Mouse (Mus musculus): ENCODE data around the gene Mrps12. TPM values are rescaled to one million over a fixed set of nuclear protein-coding genes. Genes with fewer than 3 reads are reported as not detected.
A peak's percentile ranks its signal among the peaks of the same experiment; 100 is the strongest.

The Mrps12 gene
- polyA plus RNA-seq (2015; fragmentation: Nextera tagmentation; extraction: Ambion mirVana), result 141 and 143 TPM in 2 replicates

DNA sequence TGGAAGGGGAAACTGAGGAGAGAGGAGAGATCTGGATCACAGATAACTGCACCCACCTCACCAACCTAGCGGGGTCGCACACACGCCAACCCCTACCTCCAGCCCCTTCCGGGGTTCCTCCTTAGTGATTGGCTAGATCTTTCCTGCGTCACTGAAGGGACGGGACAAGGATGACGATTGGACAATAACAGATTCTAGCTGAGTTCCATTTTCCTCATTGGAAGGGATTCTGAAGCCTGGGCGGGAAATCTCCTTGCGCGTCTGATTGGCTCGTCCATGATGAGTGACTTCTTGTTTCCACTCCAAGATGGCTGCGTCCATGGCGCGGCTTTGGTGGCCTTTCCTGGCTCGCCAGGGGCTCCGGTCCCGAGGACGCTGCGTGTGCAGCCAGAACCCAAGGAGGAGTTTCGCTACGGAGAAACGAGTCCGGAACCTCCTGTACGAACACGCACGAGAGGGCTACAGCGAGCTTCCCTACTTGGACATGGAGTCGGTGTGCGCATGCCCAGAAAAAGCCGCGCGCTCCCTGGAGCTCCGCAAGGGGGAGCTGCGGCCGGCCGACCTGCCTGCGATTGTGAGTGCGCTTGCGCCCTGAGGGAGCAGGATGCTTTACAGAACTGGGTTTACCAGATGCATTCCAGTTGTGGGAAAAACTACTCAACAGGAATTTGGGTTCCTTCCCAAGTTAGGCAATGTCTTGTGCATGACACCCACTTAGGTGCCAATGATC is at the start of gene Mrps12, which contains the start of gene Sars2:
Mrps12 (minus strand) TSS at position 112 of the 730 bp plus-strand sequence.
Sars2 (plus strand) TSS at position 284 of the 730 bp plus-strand sequence.
- WGBS, result under 1% methylated on average over 39 of the region's 39 CpGs
- H3K27ac ChIP-seq (ENCODE audit: low read length), result peak within 1 kb of the TSS; percentile 76

DNA sequence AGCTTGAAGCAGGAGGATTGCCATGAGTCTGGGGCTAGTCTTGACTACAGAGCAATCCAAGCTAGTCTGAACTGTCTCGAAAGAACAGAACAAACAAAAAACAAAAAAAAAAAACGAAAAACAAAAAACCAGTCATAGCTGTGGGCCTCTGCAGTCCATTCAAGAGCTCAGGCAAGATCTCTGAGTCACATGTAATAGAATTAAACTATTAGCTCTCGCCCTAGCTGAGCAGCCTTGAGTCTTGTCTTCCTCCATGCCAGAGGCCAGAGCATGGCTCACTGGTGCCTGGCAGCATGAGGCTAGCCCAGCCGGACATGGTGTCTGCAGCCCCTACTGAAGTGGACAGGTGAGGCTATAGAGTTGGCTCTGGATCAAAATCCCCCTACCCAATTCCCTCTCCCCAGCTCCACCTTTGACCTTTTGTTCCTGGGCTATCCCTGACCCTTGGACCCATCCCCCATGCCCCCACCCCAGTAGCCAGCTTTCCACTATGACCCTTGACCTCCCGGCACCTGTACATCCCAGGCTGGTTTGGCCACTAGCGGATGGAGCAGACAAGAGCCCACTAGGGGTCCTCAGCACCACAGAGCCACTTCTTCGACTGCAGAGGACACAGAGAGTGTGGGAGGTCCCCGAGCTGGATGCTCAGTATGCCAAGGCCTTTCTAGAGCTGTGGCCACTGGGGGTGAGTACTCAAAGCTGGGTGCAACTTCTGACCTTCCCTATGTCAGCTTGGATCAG is 48.6 kb upstream of the Mrps12 start:
- H3K4me3 ChIP-seq (ENCODE audit: low read length), result no peak overlapping the region
- H3K27me3 ChIP-seq (ENCODE audit: insufficient read depth, low read length), result no peaks in the 10 kb centered on the region
- H3K4me1 ChIP-seq (ENCODE audit: insufficient read depth, low read length), result peaks cover 8% of the 10 kb centered on the region
- H3K36me3 ChIP-seq (ENCODE audit: insufficient read depth, low read length), result peaks cover 5% of the 10 kb centered on the region; the same call in 1 of the 2 replicates
- H3K9ac ChIP-seq (replicated peaks; ENCODE audit: low read length), result no peak overlapping the region
- H3K27ac ChIP-seq (ENCODE audit: low read length), result 0 out of 2 replicates have a peak overlapping the region, but pooled peaks have one; percentile 11
- peak; percentile 52; the same call in 1 of the 2 replicates for ATAC-seq (ENCODE audit: low FRiP score, low TSS enrichment)
- no peaks in the 10 kb centered on the region for H3K9me3 ChIP-seq (ENCODE audit: low read length)
- no peak overlapping the region for H3K4me2 ChIP-seq (replicated peaks; ENCODE audit: low read depth, low read length)
- 55% methylated on average over 8 of the region's 8 CpGs for WGBS

More for the DNA sequence above, at the start of gene Mrps12, which contains the start of gene Sars2:
- no peaks in the 10 kb centered on the region for H3K27me3 ChIP-seq (ENCODE audit: insufficient read depth, low read length)
- no peaks in the 10 kb centered on the region for H3K9me3 ChIP-seq (ENCODE audit: low read length)
- H3K4me2 ChIP-seq (replicated peaks; ENCODE audit: low read depth, low read length), result peak within 1 kb of the TSS; percentile 75
- peak within 1 kb of the TSS; percentile 58 for H3K4me3 ChIP-seq (ENCODE audit: low read length)
- H3K4me1 ChIP-seq (ENCODE audit: insufficient read depth, low read length), result peaks cover 11% of the 10 kb centered on the region
- H3K9ac ChIP-seq (replicated peaks; ENCODE audit: low read length), result peak within 1 kb of the TSS; percentile 83
- ATAC-seq (ENCODE audit: low FRiP score, low TSS enrichment), result peak; percentile 99
- peaks cover 25% of the 10 kb centered on the region for H3K36me3 ChIP-seq (ENCODE audit: insufficient read depth, low read length)

DNA sequence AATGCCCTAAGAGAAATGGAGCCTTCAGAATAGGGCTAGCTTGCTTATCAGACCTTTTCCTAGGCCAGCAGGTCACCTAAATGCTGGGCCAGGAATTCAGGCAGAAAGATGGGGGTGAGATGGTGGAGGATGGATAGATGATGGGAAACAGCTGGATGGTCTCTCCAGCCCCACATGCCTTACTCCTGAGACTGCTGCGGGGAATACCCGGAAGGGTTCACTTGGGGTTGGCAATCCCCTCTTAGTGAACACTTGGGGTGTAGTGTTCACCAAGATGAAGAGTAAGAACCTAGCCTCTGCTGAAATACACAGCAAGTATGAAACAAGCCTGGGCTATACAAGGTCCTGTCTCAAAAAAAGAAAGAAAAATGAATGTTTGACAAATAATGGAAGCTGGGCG is 47.6 kb upstream of the Mrps12 start:
- no peak overlapping the region for H3K9ac ChIP-seq (replicated peaks; ENCODE audit: low read length)

DNA sequence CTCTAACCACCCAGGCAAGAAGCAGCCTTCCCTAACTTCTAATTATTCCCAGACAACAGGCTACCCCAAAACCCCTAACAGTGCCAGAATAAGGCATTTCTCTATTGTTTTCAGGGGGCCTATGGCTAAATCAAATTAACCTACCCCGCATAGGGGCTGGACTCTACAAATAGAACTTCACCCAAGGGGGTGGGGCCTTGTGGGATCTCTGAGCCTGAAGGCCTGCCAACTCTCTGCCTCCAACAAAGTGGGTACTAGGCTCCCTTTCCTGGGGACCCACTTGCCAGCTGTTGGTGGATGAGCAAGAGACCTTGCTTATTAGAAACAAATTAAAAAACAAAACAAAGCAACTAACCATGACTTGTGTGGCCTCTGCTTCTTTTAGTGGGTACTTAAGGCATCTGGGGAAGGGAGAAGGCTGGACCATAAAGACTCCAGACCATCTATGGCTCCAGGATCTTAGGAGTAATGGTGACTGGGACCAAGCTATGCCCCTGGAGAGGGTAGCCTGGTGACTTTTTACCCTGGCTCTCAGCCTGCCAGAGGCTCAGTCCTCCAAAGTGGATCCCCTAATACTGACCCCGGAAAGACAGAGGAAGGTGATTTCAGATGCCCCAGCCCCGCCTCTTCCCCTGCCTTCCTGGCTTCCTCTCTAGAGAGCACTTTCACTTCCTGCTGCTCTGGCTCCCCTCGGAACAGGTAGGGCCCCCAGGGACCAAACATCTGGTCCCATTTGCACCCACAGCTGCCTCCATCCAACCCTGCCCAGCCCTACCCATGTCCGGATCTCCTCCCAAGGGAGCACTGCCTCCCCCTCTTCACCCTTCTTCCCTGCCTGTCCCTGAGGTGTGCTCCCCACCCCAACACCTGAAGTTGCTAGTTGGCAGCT is 46.9 kb upstream of the Mrps12 start, which contains the start of gene Rinl:
Rinl (plus strand) TSS at position 663 of the 889 bp plus-strand sequence.
- Histone ChIP-seq H3K9ac (replicated peaks; ENCODE audit: low read length) (no peak within 1 kb of the TSS), H3K9me3 (ENCODE audit: low read length) (no peaks in the 10 kb centered on the region), H3K27ac (ENCODE audit: low read length) (peak within 1 kb of the TSS; percentile 31; the same call in 1 of the 2 replicates), H3K4me1 (ENCODE audit: insufficient read depth, low read length) (peaks cover 8% of the 10 kb centered on the region), H3K36me3 (ENCODE audit: insufficient read depth, low read length) (peaks cover 5% of the 10 kb centered on the region; the same call in 1 of the 2 replicates), H3K4me2 (replicated peaks; ENCODE audit: low read depth, low read length) (no peak within 1 kb of the TSS), H3K4me3 (ENCODE audit: low read length) (no peak within 1 kb of the TSS), H3K27me3 (ENCODE audit: insufficient read depth, low read length) (no peaks in the 10 kb centered on the region)
- ATAC-seq (ENCODE audit: low FRiP score, low TSS enrichment), result no peak
- WGBS, result 56% methylated on average over 5 of the region's 5 CpGs

More for the DNA sequence above, 47.6 kb upstream of the Mrps12 start:
- 49% methylated on average over 3 of the region's 3 CpGs for WGBS
- Histone ChIP-seq H3K4me3 (ENCODE audit: low read length) (no peak overlapping the region), H3K27ac (ENCODE audit: low read length) (peak overlapping the region; percentile 31; the same call in 1 of the 2 replicates), H3K4me1 (ENCODE audit: insufficient read depth, low read length) (peaks cover 8% of the 10 kb centered on the region), H3K9me3 (ENCODE audit: low read length) (no peaks in the 10 kb centered on the region), H3K4me2 (replicated peaks; ENCODE audit: low read depth, low read length) (no peak overlapping the region), H3K36me3 (ENCODE audit: insufficient read depth, low read length) (peaks cover 5% of the 10 kb centered on the region; the same call in 1 of the 2 replicates), H3K27me3 (ENCODE audit: insufficient read depth, low read length) (no peaks in the 10 kb centered on the region)
- ATAC-seq (ENCODE audit: low FRiP score, low TSS enrichment), result no peak

DNA sequence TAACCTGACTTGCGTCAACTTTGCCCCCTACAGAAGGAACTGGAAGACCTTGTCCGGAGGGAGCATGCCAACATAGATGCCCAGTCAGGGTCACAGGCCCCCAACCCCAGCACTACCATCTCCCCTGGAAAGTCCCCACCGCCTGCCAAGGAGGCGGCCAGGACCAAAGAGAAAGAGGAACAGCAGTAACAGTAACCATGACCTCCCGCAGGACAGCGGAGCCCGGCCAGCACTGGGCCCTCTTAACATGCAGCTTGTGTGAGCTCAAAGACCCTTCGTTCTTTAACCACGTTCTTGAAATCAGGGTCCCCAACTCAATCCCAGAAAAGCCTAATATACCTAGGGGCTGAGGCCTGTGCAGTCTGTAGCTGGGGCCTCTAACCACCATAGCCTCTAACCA is 46.3 kb upstream of the Mrps12 start:
- Histone ChIP-seq H3K4me3 (ENCODE audit: low read length) (no peak overlapping the region), H3K27ac (ENCODE audit: low read length) (no peak overlapping the region), H3K4me1 (ENCODE audit: insufficient read depth, low read length) (peaks cover 8% of the 10 kb centered on the region), H3K36me3 (ENCODE audit: insufficient read depth, low read length) (peaks cover 5% of the 10 kb centered on the region; the same call in 1 of the 2 replicates), H3K9ac (replicated peaks; ENCODE audit: low read length) (no peak overlapping the region), H3K4me2 (replicated peaks; ENCODE audit: low read depth, low read length) (no peak overlapping the region), H3K9me3 (ENCODE audit: low read length) (no peaks in the 10 kb centered on the region), H3K27me3 (ENCODE audit: insufficient read depth, low read length) (no peaks in the 10 kb centered on the region)
- WGBS, result 92% methylated on average over 9 of the region's 9 CpGs
- ATAC-seq (ENCODE audit: low FRiP score, low TSS enrichment), result no peak

DNA sequence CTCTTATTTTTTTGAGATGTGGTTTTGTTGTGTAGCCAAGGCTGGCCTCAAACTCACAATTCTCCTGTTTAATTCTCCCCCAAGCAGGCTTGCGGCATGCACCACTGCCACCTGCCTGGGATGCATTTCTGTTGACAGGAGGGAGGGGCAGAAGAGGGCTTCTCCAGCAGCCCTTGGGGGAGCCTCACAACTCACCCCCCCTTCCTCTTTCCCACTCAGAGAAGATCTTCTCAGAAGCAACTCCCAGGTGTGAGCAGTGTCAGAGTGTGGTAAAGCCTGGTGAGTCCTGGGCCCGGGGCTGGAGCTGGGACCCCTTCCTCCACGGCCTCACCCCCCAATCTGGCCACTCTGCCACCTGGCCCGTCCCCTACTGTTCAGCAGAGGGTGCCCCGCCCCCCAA is 43.5 kb upstream of the Mrps12 start:
- H3K9ac ChIP-seq (replicated peaks; ENCODE audit: low read length), result no peak overlapping the region
- WGBS, result 79% methylated on average over 5 of the region's 5 CpGs
- no peak for ATAC-seq (ENCODE audit: low FRiP score, low TSS enrichment)
- H3K4me1 ChIP-seq (ENCODE audit: insufficient read depth, low read length), result peaks cover 10% of the 10 kb centered on the region
- peaks cover 5% of the 10 kb centered on the region; the same call in 1 of the 2 replicates for H3K36me3 ChIP-seq (ENCODE audit: insufficient read depth, low read length)
- no peak overlapping the region for H3K4me3 ChIP-seq (ENCODE audit: low read length)
- H3K4me2 ChIP-seq (replicated peaks; ENCODE audit: low read depth, low read length), result no peak overlapping the region
- no peak overlapping the region for H3K27ac ChIP-seq (ENCODE audit: low read length)
- no peaks in the 10 kb centered on the region for H3K27me3 ChIP-seq (ENCODE audit: insufficient read depth, low read length)
- no peaks in the 10 kb centered on the region for H3K9me3 ChIP-seq (ENCODE audit: low read length)

DNA sequence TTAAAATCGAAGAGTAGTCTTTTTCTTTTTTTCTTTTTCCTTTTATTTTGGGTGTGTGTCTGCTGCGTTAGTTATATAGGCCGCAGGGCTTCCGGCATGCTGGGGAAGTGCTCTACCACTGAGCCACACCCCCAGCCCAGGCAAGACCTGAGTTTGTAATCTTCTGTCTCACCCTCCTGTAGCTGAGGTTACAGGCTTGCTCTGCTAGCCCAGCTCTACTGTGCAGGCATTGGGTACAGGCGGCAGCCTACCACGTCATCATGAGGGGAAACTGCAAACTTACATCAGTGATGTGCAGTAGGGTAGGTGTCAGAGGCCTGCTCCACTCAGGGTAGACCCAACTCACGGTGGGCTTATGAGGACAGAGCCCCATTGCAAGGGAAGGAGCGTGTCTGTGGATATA is 39.6 kb upstream of the Mrps12 start:
- 93% methylated on average over 8 of the region's 8 CpGs for WGBS

DNA sequence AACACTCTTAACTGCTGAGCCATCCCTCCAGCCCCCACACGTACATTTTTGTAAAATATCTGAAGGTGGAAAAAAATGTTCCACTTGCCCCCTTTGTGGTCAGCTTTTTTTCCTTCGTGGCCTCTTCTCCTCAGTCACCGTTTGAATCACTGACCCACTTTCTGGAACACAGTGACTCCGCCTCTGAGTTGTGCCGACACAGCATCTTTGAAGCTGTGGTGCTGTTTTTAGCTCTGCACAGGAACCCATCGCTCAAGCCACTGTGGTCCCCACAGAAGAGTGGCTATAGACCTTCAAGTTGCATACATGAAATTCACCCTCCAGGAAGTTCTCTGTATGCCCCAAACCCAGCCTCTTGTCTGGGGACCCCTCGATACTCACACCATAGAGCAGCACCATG is 39.2 kb upstream of the Mrps12 start:
- H3K36me3 ChIP-seq (ENCODE audit: insufficient read depth, low read length), result no peaks in the 10 kb centered on the region
- 0 out of 2 replicates have a peak, but pooled peaks cover 3% of the 10 kb centered on the region for H3K4me1 ChIP-seq (ENCODE audit: insufficient read depth, low read length)
- no peak overlapping the region for H3K9ac ChIP-seq (replicated peaks; ENCODE audit: low read length)
- 68% methylated on average over 7 of the region's 7 CpGs for whole genome bisulfite sequencing
- H3K27me3 ChIP-seq (ENCODE audit: insufficient read depth, low read length), result no peaks in the 10 kb centered on the region
- H3K4me3 ChIP-seq (ENCODE audit: low read length), result no peak overlapping the region
- no peaks in the 10 kb centered on the region for H3K9me3 ChIP-seq (ENCODE audit: low read length)
- no peak for ATAC-seq (ENCODE audit: low FRiP score, low TSS enrichment)
- H3K4me2 ChIP-seq (replicated peaks; ENCODE audit: low read depth, low read length), result no peak overlapping the region
- H3K27ac ChIP-seq (ENCODE audit: low read length), result no peak overlapping the region

More for the DNA sequence above, 39.6 kb upstream of the Mrps12 start:
- H3K4me3 ChIP-seq (ENCODE audit: low read length), result no peak overlapping the region
- H3K27ac ChIP-seq (ENCODE audit: low read length), result no peak overlapping the region
- 0 out of 2 replicates have a peak, but pooled peaks cover 3% of the 10 kb centered on the region for H3K4me1 ChIP-seq (ENCODE audit: insufficient read depth, low read length)
- no peak overlapping the region for H3K9ac ChIP-seq (replicated peaks; ENCODE audit: low read length)
- H3K9me3 ChIP-seq (ENCODE audit: low read length), result no peaks in the 10 kb centered on the region
- ATAC-seq (ENCODE audit: low FRiP score, low TSS enrichment), result no peak
- H3K27me3 ChIP-seq (ENCODE audit: insufficient read depth, low read length), result no peaks in the 10 kb centered on the region
- peaks cover 3% of the 10 kb centered on the region; the same call in 1 of the 2 replicates for H3K36me3 ChIP-seq (ENCODE audit: insufficient read depth, low read length)
- H3K4me2 ChIP-seq (replicated peaks; ENCODE audit: low read depth, low read length), result no peak overlapping the region
